Mouse (Mus musculus) thymus, postnatal 4 days (tissue): ENCODE measurements around the gene Mrpl10.

Experiments
- DNase-seq: peaks from one replicate; pipeline ENCODE4 v3.0.0; 2021

Mrpl10 gene

DNA sequence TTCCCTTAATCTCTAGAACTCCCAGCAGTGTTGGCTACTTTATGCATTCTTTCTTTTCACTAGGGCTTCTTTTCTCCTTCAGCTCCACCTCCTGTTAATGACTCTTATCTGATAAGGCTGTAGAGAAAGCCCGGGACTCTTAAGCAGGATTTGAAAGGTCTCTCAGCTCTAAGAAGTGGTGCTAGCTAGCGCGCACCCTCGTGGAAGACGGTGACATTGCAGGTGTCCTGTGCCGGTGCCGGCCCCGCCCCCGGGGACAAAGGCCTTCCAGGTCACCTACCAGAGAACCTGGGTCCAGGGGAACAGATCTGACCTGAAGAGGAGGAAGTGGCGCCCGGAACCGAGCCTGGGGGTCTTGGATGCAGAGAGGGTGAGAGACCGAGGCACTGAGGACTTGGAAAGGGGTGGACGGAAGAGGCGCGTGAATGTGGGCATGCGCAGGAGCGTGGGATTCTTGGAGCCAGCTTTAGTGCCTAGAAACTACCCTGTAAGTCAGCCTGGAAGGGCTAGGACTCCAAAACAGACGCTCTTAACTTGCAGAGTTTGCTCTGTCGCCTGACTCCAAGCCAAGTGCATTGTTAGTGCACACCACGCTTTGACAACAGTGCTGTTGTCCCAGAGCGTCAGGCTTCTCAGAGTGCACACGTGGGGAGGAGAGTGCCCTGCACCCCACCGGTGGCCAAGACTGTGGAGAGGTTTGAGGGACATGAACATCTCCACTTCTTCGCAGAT, 11.5 kb upstream of the Mrpl10 start, which contains the start of gene Scrn2:
Scrn2 (plus strand) TSS at position 253 of the 732 bp plus-strand sequence.
- peak; percentile 91 for DNase-seq

DNA sequence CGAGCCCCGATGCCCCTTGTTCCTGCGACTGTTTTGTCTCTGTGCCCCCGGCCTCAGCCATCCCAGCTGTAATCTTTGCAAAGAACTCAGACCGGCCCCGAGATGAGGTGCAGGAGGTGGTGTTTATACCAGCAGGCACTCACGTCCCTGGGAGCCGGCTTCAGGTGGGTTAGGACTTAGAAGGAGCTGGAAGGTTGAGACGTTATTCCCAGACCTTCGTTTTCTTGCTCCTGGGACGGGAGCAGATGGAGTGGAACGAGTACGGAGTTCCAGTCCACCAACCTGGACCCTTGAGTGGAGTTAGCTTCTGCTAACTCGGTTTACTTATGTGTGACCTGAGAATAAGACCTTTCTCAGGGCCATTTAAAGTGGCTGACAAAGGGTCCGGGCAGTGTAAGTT, 10.9 kb upstream of the Mrpl10 start:
- DNase-seq: no peak

DNA sequence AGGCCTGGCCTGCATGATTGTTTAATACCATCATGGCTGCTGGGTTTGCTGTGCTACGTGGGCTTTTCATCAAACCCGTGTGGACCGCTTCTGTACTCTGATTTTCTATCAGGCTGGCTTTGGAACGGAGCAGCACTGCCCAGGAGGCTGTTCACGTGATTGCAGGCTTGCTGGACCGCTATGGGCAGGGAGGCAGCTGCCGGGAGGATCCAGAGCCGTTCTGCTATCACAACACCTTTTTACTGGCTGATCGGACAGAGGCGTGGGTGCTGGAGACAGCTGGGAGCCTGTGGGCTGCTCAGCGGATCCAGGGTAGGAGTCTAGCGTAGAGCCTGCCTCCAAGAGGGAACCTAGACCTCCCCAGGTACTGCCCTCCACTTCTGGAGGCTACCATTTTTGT, 9.4 kb upstream of the Mrpl10 start:
- DNase-seq: no peak

DNA sequence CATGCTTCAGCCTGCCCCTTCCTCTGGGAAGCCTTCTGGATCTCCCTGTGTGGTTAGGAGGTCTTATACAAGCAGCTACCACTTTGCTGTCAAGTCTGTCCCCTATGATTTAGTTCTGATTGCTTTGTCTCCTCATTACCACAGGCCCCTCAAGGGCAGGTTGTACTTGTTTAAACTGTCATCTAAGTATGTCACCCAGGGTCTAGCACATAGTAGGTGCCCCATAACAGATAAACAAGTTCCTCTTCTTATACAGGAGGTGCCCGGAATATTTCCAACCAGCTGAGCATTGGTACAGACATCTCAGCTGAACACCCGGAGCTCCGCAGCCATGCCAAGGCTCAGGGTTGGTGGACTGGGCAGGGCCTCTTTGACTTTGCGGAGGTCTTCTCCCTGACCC, 8.9 kb upstream of the Mrpl10 start:
- DNase-seq: no peak

DNA sequence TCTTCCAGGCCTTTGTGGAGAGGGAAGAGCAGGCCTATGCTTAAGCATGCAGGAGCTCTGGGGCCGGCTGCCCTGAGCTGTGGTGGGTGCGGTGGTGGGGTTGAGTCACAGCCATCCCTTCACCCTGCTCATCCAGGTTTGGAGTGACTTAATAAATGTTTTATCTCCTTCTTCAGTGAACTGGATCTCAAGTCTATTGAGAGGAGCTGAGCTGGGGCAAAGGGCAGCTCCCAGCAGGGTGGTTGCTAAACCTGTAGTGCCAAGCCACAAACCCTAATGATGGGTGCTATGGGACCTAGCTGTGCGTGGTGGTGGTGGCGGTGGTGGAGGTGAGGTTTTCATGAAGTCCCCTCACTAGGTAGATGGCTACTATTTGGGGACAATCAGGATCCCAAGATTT, 7.6 kb upstream of the Mrpl10 start:
- DNase-seq: no peak

DNA sequence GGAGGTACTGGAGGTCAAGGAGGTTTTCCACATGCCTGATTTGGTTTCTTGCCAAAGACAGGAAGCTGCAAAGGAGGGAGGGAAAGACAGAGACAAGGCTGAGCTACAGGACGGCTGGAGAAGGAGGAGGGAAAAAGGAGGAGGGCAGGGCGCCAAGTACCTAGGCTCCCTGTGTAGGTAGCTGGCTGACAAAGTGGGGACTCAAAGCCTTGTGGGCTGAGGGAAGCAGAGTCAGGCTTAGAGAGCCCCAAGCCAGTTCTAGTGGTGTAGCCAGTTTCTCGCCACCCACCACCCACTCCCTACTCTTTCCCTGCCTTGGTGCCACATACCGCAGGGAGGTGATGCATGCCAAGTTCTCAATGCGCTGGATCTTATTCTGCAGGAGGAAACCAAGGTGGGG, 5.2 kb upstream of the Mrpl10 start:
- no peak for DNase-seq

DNA sequence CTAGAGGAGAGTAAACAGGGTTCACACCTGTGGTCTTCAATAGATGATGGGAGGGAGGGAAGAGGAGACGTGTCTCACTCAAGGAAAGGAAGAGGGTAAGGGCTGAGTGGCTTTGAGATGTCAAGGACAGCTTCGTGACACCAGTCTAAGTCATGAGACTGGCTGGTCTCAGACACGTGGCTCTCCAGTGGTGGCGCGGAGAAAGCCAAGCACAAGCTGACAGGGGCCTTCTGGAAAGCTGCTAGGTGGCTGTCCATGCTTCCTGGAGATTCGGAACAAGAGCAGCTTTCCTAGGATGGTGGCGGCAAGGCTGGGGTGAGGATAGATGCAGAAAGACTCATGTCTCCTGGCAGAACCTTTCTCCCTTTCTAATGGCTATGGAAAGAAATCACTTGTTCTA, 2.5 kb upstream of the Mrpl10 start:
- DNase-seq: no peak

DNA sequence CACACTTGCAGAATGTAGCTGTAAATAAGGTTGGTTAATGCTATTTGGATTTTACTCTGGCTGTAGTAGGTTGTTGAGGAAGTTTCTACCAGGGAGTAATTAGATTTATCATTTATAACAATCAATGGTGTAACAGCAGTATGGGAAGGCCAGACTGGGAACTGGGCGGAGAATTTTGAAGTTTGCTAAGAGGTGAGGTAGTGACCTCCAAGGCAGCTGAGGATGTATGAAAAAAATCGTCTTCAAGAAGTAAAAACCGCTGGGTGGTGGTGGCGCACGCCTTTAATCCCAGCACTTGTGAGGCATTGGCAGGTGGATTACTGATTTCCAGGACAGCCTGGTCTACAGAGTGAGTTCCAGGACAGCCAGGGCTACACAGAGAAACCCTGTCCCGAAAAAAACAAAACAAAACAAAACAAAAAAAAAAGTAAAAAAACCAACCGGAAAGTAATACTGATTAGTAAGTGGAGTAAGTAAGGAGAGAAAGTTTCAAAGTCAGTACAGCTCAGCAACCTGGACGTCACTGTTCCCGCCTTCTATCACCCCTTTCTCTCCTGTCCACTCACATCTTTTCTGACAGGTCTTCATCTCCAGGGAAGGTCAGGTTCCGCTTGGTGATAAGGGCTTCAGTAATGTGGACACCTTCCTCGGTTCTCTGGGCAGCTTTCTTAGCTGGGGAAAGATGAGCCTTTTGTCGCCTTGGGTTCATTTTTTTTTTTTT, 899 bp upstream of the Mrpl10 start:
- DNase-seq: no peak

DNA sequence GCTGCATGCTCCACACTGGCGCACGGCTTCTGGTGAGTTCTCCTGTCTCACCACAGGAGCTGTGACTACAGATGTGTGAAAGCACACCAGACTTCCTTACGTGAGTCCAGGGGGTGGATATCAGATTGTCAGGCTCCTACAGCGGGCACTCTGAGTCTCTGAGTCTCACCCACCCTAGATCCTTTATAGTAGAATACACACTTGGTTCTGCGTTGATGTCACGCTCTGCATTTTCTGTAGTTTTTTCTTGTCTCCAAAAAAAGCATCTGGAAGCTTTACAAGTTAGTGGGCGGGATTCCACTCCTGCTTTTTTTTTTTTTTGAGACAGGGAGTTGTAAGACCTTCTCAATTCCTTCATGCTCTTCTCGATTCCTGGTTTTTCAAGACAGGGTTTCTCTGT, 3.5 kb downstream of the Mrpl10 start:
- no peak for DNase-seq

DNA sequence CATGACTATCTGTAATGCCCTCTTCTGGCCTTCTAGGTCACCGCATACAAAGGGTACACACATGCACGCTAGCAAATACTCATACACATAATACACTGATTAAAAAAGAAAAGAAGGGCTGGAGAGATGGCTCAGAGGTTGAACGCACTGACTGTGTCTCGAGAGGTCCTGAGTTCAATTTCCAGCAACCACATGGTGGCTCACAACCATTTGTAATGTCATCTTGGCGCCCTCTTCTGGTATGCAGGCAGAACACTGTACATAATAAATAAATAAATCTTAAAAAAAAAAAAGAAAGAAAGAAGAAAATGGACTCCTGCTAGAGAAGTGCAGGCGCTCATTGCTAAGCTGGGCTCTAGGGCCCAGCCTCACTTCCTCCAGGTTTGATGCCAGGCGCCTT, 4.5 kb downstream of the Mrpl10 start:
- DNase-seq: peak; percentile 31

DNA sequence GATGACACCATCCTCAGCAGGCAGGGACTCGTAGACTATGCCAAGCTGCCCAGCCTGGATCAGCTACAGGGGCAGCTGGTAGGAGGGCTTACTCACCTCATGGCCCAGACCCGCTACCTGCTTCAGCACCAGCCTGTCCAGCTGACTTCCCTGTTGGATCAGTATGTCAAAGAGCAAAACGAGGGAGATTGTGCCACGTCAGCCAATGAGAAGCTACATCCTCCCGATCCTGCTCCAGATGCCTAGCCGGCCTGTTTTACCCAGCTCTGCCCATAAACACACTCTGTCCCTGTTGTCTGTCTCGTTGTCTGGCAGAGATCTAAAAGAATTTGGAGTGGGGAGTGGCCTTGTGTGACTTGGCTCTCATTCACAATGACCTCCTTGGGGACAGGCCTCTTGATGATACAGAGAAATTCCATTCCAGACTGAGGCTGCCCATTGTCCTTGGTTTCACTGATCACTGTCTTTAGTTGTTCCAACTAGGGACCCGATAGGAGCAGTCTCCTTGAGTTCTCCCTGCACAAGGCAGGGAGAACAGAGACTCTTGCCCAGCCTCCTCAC, 6.8 kb downstream of the Mrpl10 start:
- DNase-seq: no peak

DNA sequence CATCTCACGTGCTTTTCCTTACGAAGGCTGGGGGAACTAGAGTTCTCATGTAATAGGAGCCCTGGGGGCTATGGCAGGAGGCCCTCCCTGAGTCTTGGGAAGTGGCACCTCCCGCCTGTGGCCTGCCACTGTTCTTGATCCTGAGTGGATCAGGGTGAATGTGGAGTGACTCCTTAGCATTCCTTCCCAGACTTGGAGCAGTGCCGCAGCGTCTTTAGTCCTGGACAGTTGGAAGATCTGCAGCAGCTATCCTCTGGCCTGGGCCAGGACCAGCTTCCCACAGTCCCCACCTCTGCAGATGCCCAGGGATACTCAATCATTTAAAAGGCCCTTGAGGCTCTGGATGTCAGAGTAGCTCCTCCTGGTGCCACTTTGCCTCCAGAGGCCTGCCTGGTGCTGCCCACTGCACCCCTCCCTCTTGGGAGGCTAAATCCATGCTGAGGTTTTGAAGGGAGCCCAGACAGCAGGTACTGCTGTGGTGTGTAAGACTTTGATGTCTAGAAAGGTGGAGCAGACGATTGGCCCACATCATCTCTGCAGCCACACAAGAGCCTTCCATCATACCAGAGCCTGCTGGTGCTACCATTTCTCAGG, 8.2 kb downstream of the Mrpl10 start:
- DNase-seq: no peak

DNA sequence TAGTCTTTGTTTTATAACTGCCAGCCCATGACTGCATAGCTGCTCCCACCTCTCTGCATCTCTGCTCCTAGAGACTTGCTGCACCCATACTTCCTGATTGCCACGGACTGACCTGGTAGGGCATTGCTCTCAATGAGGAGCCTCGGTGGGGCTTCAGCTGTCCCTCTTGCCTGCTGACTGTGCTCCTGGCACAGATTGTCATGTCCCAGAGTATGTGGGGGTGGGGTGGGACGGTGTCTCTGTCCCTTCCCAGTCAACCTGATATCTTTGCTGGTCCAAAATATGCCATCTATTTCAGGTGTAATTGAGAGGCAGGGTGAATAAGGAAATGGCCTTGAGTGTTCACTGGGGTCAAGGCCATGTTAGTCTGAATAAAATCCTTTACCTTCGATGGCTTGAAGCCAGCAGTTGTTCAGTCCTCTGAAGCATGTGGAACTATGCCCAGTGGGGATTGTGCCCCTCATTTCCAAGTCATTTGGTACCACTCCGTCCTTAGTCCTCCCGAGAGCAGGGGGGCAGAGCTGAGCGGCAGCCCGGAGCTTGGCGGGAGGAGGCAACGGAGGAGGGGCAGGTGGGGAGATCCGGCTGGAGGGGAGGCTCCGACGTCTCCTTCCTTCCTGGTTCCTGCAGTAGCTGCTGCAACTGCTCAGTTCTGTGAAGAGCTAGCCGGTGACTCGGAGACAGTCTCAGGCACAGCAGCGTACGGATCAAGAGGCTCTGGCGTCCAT, 9.0 kb downstream of the Mrpl10 start, which contains the start of gene Osbpl7:
Osbpl7 (plus strand) TSS at position 413 of the 728 bp plus-strand sequence.
- DNase-seq: peak; percentile 88

DNA sequence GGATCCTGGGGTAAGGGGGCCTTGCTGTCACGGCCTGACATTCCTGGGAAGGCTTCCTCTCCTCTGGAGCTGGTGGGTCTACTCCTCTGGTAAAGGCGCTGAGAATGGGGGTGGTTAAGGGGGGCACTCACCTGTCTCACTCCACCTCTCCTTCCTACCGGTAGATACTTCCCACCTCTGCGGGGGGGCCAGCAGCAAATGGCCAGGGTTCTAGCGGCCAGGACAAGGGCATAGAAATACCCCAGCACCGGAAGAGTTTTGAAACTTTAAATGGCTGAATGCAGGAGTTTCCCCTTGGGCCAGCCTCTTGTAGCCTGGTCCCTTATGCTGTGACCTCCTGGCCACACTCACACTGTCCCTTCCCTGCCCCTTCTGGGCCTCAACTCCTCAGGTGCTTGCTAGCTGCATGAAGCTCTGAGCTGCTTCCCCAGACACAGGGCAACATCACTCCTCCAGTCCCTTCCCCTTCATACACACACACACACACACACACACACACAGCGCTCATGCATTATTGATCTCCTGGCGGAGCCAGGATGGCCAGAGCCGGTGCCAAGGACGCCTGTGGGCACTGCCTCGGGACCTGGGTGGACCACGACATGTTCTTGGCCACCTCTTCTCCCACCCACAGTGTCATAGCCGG, 9.7 kb downstream of the Mrpl10 start:
- DNase-seq: peak; percentile 23

DNA sequence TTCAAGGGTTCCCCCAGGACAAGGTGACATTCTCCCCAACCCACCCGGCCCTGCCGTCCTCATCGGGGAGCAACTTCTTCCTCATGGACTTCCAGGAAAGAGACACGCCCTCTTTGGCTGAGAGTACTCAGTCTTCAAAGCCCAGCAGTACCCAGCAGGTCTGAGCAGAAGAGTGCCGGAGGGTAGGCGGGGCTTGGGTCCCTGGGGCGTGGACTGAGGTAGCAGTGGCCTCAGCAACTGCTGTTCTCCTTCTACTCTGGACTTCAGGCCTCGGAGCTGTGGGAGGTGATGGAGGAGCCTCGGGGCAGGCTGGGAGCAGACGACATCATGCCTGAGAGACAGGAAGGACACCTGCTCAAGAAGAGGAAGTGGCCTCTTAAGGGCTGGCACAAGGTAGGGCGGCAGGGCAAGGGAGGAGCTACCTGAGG, 10.9 kb downstream of the Mrpl10 start:
- peak; percentile 43 for DNase-seq

DNA sequence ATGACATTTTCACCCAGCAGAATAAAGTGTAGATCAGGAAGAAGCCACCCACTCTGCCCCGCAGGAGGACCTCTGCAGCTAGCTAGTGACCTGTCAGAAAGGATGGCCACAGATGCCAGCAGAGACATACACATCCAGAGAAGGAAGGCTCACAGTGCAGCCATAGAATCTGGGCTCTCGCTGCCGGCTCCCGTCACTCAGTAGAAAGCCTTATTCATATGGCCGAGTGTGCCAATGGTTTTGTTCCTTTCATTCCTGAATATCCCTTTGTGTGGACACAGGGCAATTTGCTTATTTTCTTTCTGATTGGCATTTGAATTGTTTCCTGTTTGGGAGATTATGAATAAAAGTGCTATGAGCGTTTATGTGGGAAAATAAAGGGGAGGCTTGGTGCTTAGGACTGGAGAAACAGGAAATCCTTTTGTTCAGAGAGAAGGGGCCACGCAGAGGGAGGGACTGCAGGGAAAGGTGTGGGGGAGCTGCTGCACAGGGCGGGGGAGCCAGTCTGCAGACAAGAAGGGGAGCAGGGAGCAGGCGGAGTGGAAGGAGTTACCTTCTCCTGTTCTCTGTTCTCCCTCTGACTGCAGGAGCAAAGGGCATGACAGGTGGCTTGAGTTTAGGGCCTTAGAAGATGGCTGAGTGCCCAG, 22.0 kb downstream of the Mrpl10 start:
- DNase-seq: no peak

DNA sequence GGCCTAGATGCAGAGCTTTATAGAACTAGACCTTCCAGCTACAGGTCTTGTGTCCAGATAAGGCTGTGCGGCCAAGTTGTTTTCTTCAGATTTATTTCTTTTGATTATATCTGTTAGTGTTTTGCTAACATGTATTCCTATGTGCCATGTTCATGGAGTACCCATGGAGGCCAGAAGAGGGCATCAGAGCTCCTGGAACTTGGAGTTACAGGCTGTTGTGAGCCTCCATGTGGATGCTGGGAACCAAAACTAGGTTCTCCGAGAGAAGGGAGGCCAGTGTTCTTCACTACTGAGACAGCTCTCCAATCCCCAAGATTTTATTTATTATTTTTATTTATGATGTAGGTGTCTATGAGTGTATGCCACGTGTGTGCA, 22.5 kb downstream of the Mrpl10 start:
- peak; percentile 50 for DNase-seq

DNA sequence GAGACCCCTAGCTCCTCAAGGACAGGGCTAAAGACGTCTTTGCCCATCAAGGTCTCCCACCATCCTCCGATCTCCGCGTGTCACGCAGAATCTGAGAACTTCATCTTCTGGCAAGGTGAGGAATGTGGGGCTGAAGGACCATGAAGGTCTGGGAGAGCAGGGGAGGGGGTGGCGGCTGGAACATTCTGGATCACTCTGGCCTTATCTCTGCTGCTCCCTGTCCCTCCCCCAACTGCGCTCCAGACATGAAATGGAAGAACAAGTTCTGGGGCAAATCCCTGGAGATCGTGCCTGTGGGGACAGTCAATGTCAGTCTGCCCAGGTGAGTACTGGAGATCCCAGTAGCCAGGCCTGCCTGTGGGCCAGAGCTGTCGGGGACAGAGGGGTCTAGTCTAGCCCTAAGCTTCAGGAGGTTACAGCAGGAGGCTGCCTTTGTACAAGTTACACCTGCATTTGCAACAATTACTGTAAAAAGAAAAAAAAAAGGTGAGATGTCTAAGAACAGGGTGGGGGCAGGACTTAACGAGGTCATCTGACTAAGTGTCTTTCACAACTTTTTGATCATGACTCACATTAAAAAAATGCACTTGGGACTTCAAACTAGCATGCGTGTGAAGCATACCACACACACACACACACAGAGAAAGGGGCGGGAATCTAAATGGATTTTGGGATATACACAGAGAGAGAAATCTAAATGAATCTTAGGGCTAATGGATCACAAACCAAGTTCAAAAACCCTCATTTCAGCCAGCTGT, 24.4 kb downstream of the Mrpl10 start:
- no peak for DNase-seq

DNA sequence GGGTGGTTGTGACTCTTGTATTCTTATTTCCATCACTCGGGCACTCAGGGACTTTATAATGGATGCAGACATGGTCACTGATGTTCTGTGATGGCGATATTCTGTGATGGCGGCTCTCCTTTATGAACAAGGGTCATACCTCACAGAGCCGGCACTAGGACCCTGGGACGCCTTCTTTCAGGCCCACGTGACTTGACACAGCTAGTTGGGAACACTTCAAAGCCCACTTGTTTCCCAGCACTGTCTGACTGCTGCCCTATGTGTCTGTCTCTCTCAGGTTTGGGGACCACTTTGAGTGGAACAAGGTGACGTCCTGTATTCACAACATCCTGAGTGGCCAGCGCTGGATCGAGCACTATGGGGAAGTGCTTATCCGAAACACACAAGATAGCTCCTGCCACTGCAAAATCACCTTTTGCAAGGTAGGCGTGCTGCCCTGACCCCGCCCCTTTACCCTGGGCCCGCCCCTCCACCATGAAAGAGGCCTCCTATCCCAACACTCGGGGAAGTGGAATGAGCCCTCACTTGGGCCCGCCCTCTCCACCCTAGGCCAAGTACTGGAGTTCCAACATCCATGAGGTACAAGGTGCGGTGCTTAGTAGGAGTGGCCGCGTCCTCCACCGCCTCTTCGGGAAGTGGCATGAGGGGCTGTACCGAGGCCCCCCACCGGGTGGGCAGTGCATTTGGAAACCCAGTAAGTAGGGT, 25.4 kb downstream of the Mrpl10 start:
- no peak for DNase-seq

DNA sequence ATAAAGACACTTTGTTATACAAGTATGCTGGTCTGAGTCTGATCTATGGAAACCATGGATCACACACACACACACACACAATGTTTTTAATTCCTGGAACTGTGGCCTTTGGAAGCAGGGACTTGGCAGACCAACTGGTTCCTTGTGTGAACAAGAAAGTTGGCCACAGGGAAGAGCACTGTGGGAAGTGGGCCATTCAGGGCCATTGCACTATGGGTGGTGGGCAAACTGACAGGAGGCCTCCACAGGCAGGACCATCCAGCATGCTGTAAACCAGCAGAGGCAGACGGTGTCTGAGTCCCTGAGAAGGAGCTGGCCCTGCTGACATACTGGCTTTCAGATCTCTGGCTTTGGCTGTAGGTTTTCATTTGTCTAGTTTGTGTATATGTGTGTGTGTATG, 28.0 kb downstream of the Mrpl10 start:
- no peak for DNase-seq

DNA sequence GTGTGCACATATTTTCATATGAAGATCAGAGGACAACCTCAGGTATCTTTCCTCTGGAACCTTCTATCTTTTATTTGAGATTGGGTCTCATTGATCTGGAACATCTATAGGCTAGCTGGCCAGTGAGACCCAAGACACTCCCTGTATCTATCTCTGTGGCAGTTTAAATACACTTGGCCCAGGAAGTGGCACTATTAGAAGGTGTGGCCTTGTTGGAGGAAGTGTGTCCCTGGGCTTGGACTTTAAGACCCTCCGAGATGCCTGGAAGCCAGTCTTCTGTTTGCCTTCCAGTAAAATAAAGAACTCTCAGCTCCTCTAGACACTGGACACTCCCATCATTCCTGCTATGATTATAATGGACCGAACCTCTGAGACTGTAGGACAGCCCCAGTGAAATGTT, 28.4 kb downstream of the Mrpl10 start:
- no peak for DNase-seq
